Mouse (Mus musculus) liver, adult 2 months (tissue): ENCODE data around the gene Zmynd8.

ENCODE experiments used
- CTCF ChIP-seq: fragments of 200-500 bp; IDR thresholded peaks from 2 replicates; pipeline ENCODE4 v1.5.1; 2011; ENCODE audit warnings: low read depth, low read length, control low read depth
- POLR2A ChIP-seq: fragments of 200-500 bp; IDR thresholded peaks from 2 replicates; pipeline ENCODE4 v1.6.1; 2011; ENCODE audit warnings: low read length, control low read depth; ENCODE audit not compliant: insufficient read depth; ENCODE audit errors: extremely low read depth

DNA sequence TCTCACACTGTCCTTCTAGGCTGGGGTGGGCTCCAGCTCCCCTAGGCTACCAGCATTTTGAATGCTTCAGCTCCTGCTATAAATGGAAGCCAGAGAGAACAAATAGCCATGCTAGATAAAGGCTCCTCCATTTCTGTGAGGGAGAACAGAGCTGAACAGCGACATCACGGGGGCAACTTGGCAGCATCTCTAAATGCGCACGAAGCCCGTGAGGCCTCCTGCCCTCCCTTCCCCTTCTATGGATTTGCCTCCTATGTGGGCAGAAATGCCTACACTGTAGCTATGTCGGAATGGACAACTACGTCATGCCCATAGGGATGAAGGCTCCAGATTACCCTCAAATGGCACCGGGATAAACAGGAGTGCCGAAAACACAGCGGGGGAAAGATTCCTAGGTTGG is 81.4 kb downstream of the Zmynd8 start:
- TF ChIP-seq CTCF (no peak), POLR2A (no peak)
